Mouse (Mus musculus) midbrain, embryonic 14.5 days (tissue): Measurements from ENCODE around the gene Rnf126. TPM values are rescaled to one million over a fixed set of nuclear protein-coding genes. Genes with fewer than 3 reads are reported as not detected.

Source experiments
- ATAC-seq: fragments of 200-750 bp; cut with Nextera tagmentation; 2 replicates; pipeline ENCODE4 v1.8.0; 2017; ENCODE audit warnings: moderate number of reproducible peaks, moderate library complexity; ENCODE audit not compliant: low FRiP score, low TSS enrichment
- DNase-seq: peaks from one replicate; pipeline ENCODE4 v3.0.0-alpha.2; 2015
- H3K27ac ChIP-seq: fragments of 300-500 bp; sonication (generic); replicated peaks from 2 replicates; pipeline ENCODE4 v1.5.1; 2014; ENCODE audit warnings: mild to moderate bottlenecking, low read depth, low read length, moderate library complexity
- H3K27me3 ChIP-seq: fragments of 300-500 bp; sonication (generic); 2 replicates; pipeline ENCODE4 v1.6.1; 2014; ENCODE audit warnings: low read length, control low read depth, mixed read lengths; ENCODE audit not compliant: control insufficient read depth, insufficient read depth
- H3K36me3 ChIP-seq: fragments of 300-500 bp; sonication (generic); 2 replicates; pipeline ENCODE4 v1.6.1; 2014; ENCODE audit warnings: low read length, control low read depth; ENCODE audit not compliant: control insufficient read depth, insufficient read depth
- H3K4me1 ChIP-seq: fragments of 300-500 bp; sonication (generic); 2 replicates; pipeline ENCODE4 v1.6.1; 2014; ENCODE audit warnings: mild to moderate bottlenecking, antibody characterized with exemption, low read length, control low read depth; ENCODE audit not compliant: control insufficient read depth, insufficient read depth
- H3K4me2 ChIP-seq: fragments of 300-500 bp; sonication (generic); 2 replicates; pipeline ENCODE4 v1.6.1; 2014; ENCODE audit warnings: mild to moderate bottlenecking, low read length, moderate library complexity
- H3K4me3 ChIP-seq: fragments of 300-500 bp; sonication (generic); replicated peaks from 2 replicates; pipeline ENCODE4 v1.5.1; 2014; ENCODE audit warnings: low read depth, low read length
- H3K9ac ChIP-seq: fragments of 300-500 bp; sonication (generic); replicated peaks from 2 replicates; pipeline ENCODE4 v1.6.1; 2014; ENCODE audit warnings: mild to moderate bottlenecking, low read length, moderate library complexity
- H3K9me3 ChIP-seq: fragments of 300-500 bp; sonication (generic); 2 replicates; pipeline ENCODE4 v1.6.1; 2016; ENCODE audit warnings: low read length, control low read depth, mixed read lengths; ENCODE audit not compliant: control insufficient read depth
- WGBS: fragments of 180-500 bp; shearing (Covaris S2); extraction: QIAGEN DNeasy Blood & Tissue Kit; methylation state at CpG from one replicate; pipeline ENCODE4 v1.1.7; 2014; 5-methylcytosine and 5-hydroxymethylcytosine counted together
- polyA plus RNA-seq: library from polyadenylated mRNA; unstranded; fragments of >200 nt; fragmentation: Nextera tagmentation; extraction: Ambion mirVana; gene quantifications from 2 replicates; pipeline ENCODE4 v1.2.1, GENCODE M21; 2014

The Rnf126 gene
- polyA plus RNA-seq, 1 experiment from 2014 or later = 94.6 TPM

GRCm38 (mm10) chr10:79805636-79806035 lies 38.9 kb upstream of the Rnf126 start:
- no peak for ATAC-seq
- no peaks in the 10 kb centered on the region for H3K9me3 ChIP-seq
- no peaks in the 10 kb centered on the region for H3K27me3 ChIP-seq
- no peak overlapping the region for H3K9ac ChIP-seq
- H3K4me3 ChIP-seq = no peak overlapping the region
- no peak overlapping the region for H3K4me2 ChIP-seq
- 79% methylated on average over 11 of the region's 11 CpGs for WGBS
- DNase-seq = no peak
- H3K27ac ChIP-seq = no peak overlapping the region; the same call in 1 of the 2 replicates
- peaks cover 42% of the 10 kb centered on the region for H3K4me1 ChIP-seq
- peaks cover 34% of the 10 kb centered on the region for H3K36me3 ChIP-seq

- Histone ChIP-seq H3K27me3 (no peaks in the 10 kb centered on the region), H3K4me1 (peaks cover 42% of the 10 kb centered on the region), H3K9ac (no peak overlapping the region; the same call in 1 of the 2 replicates), H3K9me3 (no peaks in the 10 kb centered on the region), H3K36me3 (peaks cover 17% of the 10 kb centered on the region), H3K4me2 (peak overlapping the region; percentile 64), H3K4me3 (peak overlapping the region; percentile 18), H3K27ac (peak overlapping the region; percentile 95)
- 1% methylated on average over 29 of the region's 29 CpGs for WGBS
- DNase-seq (peak; percentile 96), ATAC-seq (peak; percentile 92)
Observed at GRCm38 (mm10) chr10:79803716-79804323, 37.1 kb upstream of the Rnf126 start.

- 28% methylated on average over 11 of the region's 11 CpGs for WGBS
- Histone ChIP-seq H3K36me3 (peaks cover 3% of the 10 kb centered on the region), H3K9me3 (no peaks in the 10 kb centered on the region), H3K4me1 (peaks cover 43% of the 10 kb centered on the region), H3K9ac (peak overlapping the region; percentile 29), H3K27me3 (no peaks in the 10 kb centered on the region), H3K4me2 (peak overlapping the region; percentile 28), H3K27ac (peak overlapping the region; percentile 95), H3K4me3 (no peak overlapping the region)
- DNase-seq (no peak), ATAC-seq (no peak)
Observed at GRCm38 (mm10) chr10:79802331-79802971, 35.7 kb upstream of the Rnf126 start.

GRCm38 (mm10) chr10:79801837-79802236 lies 35.1 kb upstream of the Rnf126 start:
- peak overlapping the region; percentile 95 for H3K27ac ChIP-seq
- H3K4me3 ChIP-seq = no peak overlapping the region
- H3K4me1 ChIP-seq = peaks cover 48% of the 10 kb centered on the region
- DNase-seq (no peak), ATAC-seq (no peak)
- H3K9ac ChIP-seq = peak overlapping the region; percentile 29; the same call in 1 of the 2 replicates
- H3K36me3 ChIP-seq = no peaks in the 10 kb centered on the region; the same call in none of the 2 replicates
- H3K4me2 ChIP-seq = peak overlapping the region; percentile 28; the same call in 1 of the 2 replicates
- no peaks in the 10 kb centered on the region for H3K9me3 ChIP-seq
- H3K27me3 ChIP-seq = no peaks in the 10 kb centered on the region
- WGBS = 35% methylated on average over 3 of the region's 3 CpGs

- no peak for ATAC-seq
- H3K4me3 ChIP-seq = no peak overlapping the region
- H3K27me3 ChIP-seq = no peaks in the 10 kb centered on the region
- H3K9me3 ChIP-seq = no peaks in the 10 kb centered on the region
- H3K4me2 ChIP-seq = no peak overlapping the region
- 83% methylated on average over 11 of the region's 11 CpGs for WGBS
- no peak overlapping the region for H3K9ac ChIP-seq
- no peak overlapping the region for H3K27ac ChIP-seq
- H3K4me1 ChIP-seq = peaks cover 55% of the 10 kb centered on the region
- no peaks in the 10 kb centered on the region; the same call in 1 of the 2 replicates for H3K36me3 ChIP-seq
- DNase-seq = no peak
Observed at GRCm38 (mm10) chr10:79800508-79800907, 33.8 kb upstream of the Rnf126 start.

GRCm38 (mm10) chr10:79798289-79798928 lies 31.7 kb upstream of the Rnf126 start:
- ATAC-seq (no peak), DNase-seq (no peak)
- Histone ChIP-seq H3K27ac (no peak overlapping the region), H3K27me3 (no peaks in the 10 kb centered on the region), H3K9me3 (no peaks in the 10 kb centered on the region), H3K4me2 (no peak overlapping the region), H3K36me3 (no peaks in the 10 kb centered on the region; the same call in 1 of the 2 replicates), H3K9ac (no peak overlapping the region), H3K4me1 (peaks cover 43% of the 10 kb centered on the region), H3K4me3 (no peak overlapping the region)
- WGBS = 92% methylated on average over 12 of the region's 12 CpGs

- H3K9me3 ChIP-seq = no peaks in the 10 kb centered on the region
- no peak overlapping the region; the same call in 1 of the 2 replicates for H3K4me3 ChIP-seq
- H3K27me3 ChIP-seq = no peaks in the 10 kb centered on the region
- no peaks in the 10 kb centered on the region; the same call in 1 of the 2 replicates for H3K36me3 ChIP-seq
- peak overlapping the region; percentile 37 for H3K4me2 ChIP-seq
- no peak for DNase-seq
- ATAC-seq = no peak
- H3K9ac ChIP-seq = peak overlapping the region; percentile 18; the same call in 1 of the 2 replicates
- WGBS = 48% methylated on average over 15 of the region's 15 CpGs
- peak overlapping the region; percentile 55 for H3K27ac ChIP-seq
- peaks cover 32% of the 10 kb centered on the region for H3K4me1 ChIP-seq
Observed at GRCm38 (mm10) chr10:79797326-79797725, 30.6 kb upstream of the Rnf126 start.

- DNase-seq (no peak), ATAC-seq (no peak)
- H3K4me3 ChIP-seq = no peak overlapping the region
- peak overlapping the region; percentile 15; the same call in 1 of the 2 replicates for H3K4me2 ChIP-seq
- H3K9me3 ChIP-seq = no peaks in the 10 kb centered on the region
- H3K4me1 ChIP-seq = peaks cover 22% of the 10 kb centered on the region
- 97% methylated on average over 3 of the region's 3 CpGs for WGBS
- H3K27ac ChIP-seq = no peak overlapping the region
- H3K27me3 ChIP-seq = no peaks in the 10 kb centered on the region
- H3K9ac ChIP-seq = no peak overlapping the region
- no peaks in the 10 kb centered on the region; the same call in 1 of the 2 replicates for H3K36me3 ChIP-seq
Observed at GRCm38 (mm10) chr10:79795905-79796304, 29.2 kb upstream of the Rnf126 start.
